Mouse (Mus musculus): ENCODE results near the gene Ackr4.

The Ackr4 gene

DNA sequence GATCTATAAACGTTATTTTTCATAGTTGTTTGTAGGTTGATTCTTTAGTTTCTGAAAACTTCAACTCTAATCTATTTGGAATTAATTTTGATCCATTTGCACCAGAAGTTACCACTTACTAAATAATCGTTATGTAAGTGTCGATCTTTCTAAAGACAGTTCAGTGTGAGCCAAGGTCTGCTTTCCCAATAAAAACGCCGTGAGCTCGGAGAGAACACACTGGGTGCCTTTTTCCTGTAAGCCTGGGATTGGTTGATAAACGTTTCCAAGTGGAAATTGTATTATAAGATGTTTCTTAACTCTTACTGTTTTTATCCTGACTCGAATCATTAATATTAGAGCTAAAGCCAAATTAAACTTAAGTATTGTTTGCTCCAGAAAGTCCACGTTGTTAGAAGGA lies 19.8 kb downstream of the Ackr4 start:
- DNase-seq (ENCODE audit: extremely low spot score, low spot score), result no peak

DNA sequence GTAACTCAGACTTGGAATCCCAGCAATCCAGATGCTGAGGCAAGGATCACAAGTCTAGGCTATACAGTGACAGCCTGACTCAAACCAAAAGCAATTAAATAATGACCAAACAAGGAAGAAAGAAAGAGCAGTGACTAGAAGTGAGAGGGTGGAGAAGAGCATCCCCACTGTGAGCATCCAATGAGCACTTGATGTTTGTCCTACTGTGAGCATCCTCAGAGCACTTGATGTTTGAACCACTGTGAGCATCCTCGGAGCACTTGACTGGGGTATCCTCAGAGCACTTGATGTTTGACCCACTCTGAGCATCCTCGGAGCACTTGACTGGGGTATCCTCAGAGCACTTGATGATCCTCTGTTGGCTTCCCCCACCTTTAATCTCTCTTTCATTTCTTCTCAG lies 21.7 kb downstream of the Ackr4 start:
- DNase-seq (ENCODE audit: extremely low spot score, low spot score), result no peak

DNA sequence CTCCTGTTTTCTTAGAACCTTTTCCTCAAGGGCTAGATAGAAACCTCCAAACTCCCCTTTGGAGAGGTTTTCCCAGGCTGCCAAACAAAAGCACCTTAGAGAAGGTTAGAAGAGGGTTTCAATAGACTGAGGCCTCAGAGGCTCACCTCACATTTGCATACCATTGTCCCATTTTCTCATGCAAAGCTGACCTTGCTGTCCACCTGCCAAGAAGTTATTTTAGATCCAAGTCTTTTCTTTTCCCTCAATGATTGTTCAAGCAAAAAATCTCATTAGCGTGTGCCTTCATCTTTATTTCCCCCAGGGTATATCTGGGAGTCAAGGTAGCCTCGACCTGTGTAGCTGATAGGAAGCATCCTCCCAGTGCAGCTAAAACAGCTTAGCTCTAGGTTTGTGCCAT lies 23.8 kb downstream of the Ackr4 start:
- DNase-seq (ENCODE audit: extremely low spot score, low spot score), result no peak

DNA sequence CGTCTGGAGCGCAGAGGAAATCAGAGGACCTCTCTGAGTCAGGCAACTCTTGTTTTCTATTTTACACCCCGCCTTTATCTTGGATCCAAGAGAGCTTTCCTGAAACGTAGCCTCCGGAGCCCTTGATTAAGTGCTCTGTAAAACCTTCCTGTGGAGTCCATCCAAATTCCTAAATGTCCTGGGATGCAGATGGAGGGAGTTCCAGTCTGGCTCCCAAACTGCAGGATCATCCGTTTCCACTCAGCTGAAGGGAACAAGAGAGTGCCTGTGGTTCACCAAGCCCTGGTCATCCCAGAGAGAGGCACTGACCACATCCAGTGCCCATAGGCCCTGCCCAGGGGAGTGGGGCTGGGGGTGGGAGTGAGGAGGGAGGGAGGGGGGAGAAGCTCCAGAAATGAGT lies 24.4 kb downstream of the Ackr4 start:
- DNase-seq (ENCODE audit: extremely low spot score, low spot score), result no peak

DNA sequence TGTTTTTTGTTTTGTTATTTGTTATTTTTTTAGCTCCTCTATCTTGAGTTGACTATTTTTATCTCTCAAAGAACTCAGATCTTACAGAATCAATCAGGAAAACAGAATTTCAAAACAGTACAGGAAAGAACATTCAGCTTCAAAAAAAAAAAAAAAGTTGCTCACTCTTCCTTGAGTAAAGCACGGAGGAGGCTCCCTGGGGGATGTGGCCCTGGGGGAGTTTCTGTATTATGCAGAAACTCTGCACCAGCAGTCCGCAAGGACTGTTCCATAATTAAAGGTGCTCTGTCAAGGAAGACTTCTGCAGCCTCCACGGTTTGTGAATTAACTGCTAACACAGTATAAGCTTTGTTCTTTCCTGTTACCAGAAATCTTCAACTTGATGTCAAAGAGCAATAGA lies 25.3 kb downstream of the Ackr4 start:
- DNase-seq (ENCODE audit: extremely low spot score, low spot score), result no peak

DNA sequence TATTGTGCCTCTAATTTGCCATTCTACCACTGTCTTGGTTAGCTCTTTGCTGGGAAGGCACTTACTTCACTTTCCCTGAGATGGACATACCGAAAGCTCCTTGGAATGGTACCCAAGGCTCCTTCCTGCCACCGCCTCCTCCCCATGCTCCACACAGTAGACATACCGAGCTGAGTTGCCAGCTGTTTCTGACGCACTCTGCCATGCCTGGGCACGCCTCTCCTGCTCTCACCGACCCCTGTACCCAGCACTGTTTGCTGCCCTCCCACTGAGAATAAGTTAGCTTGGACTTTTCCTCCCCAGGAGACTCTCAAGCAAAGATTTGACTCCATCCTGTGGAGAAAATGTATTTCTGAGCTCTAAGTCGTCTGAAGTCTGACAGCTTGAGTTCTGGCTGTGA lies 25.9 kb downstream of the Ackr4 start:
- DNase-seq (ENCODE audit: extremely low spot score, low spot score), result no peak

DNA sequence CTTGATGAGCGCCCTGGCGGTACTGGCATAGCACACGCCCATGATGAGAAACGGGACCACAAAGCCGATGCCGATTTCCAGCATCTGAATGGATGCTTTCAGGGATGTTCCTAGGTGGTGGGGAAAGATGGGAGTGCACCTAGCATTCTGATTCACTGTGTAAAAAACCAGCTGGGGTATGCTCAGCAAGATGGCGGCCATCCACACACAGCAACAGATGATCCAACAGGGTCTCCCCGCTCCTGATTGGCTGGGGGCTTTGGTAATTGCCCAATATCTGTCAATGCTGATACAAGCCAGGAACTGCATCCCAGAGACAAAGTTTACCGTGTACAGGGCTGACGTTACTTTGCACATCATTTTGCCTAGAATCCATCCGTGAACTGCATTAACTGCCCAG lies 27.7 kb downstream of the Ackr4 start:
- DNase-seq (ENCODE audit: extremely low spot score, low spot score), result no peak

DNA sequence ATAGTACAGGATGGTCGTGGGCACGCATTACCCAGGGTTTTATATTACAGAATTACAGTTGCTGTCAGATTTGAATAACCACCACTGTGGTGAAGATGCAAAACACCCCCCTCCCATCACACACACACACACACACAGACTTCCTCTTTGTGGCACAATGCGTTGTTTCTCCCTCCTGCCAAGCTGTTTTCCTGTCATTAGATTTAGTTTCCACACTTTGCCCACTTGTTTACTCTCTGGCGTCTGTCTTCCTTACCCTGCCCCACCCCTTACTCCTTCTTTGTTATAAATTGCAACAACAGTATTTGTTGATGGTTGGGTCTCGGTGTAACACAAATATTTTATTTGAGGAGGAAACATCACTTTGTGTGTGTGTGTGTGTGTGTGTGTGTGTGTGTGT lies 28.5 kb downstream of the Ackr4 start:
- DNase-seq (ENCODE audit: extremely low spot score, low spot score), result no peak

DNA sequence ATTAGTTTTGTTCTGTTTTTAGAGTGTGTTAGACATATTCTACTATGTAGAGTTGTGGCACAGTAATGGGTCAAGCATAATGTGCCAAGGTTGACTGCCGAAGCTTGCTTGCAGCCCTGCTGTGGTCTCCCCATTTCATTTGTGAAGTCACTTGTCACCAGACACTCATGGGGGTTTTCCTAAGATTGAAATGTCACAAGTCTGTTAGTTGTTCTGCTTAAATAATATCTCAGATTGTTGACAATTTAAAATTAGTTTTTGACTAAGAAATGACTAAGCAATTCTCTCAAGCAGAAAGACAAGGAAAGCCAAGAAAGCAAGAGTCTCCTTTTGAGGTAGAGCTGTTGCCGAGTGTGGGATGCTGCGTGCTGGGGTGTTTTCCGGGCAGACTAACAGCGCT lies 33.8 kb downstream of the Ackr4 start:
- DNase-seq (ENCODE audit: extremely low spot score, low spot score), result no peak

DNA sequence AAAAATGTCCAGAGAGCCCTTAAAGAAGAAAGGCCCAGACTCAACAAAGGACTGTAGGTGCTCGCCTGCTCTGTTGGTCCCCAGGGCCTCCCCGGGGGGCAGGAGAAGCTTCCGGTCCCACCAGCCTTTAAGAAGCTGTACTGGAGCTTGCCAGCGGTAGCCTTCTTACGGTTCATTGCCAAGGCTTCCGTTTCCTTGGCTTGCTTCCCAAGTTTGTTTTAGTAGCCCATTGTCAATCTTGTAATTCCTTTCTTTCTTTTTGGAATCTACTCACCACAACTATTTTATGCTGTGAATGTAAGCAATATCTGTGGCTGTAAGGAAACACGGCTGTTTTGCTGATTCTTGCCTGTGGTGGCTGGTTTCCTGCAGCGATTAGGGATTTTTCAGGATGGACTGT lies 38.2 kb downstream of the Ackr4 start:
- no peak for DNase-seq (ENCODE audit: extremely low spot score, low spot score)

DNA sequence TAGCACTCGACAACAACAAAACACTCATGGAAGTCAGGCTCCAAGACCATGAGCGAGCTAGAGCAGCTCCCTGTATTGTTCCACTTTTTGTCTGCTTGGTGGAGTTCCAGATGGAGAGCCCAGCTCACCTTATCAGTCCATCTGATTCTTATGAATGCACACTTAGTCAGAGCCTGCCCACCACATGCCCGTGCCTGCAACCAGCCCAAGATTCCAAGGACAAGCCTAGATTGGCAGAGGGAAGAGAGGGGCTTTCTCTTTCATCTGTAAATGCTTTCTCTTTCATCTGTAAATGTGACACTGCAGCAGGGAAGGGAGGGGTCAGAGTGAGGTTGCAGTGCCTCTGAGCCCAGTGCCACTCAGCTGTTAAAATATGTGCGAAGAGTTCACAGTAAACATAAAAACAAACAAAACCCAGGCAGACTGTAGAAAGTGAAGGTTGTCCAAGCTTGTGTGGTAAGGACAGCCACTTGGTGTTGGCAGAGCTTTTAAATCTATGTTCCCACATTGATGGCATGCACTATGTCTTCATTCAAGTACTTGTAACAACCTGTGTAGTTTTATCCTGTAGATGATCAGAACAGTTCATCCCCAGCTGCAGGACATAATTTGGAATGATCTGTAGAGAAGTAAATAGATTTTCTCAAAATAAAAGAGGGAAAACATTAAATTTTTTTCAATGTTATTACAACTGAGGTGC lies 40.9 kb downstream of the Ackr4 start:
- DNase-seq (ENCODE audit: extremely low spot score, low spot score), result no peak

DNA sequence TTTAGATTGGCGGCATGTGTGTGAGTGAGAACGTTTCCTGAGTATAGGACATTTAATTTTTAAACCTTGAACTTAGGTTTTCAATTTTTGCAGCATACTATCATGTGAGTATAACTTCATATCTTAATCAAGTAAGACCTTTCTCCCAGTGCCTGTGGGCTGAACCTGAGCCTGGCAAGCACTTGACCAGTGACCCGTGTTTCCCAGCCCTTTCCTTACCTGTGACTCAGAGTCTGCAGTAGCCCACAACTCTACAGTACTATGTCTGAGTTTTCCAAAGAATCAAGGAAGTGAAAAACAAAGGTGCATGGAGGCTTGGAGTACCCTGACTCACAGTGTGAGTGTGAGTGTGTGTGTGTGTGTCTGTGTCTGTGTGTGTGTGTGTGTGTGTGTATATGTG lies 46.7 kb downstream of the Ackr4 start:
- DNase-seq (ENCODE audit: extremely low spot score, low spot score), result no peak

DNA sequence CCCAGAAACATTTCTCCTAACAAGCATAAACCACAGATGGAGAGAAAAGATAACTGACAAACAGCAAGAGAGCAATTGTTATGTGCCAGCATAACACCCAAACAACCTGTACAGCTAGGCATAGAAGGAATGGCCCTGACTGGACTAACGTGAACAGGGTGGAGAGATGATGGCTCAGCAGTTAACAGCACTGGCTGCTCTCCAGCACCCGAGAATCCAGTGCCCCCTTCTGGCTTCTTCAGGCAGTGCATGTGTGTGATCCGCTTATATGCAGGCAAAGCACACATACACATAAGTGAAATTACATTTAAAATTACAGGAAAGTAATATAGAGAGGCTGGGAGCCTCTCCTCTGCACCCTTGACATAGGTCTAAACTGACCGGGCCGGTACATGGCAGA lies 47.4 kb downstream of the Ackr4 start:
- peak; percentile 64 for DNase-seq (ENCODE audit: extremely low spot score, low spot score)

DNA sequence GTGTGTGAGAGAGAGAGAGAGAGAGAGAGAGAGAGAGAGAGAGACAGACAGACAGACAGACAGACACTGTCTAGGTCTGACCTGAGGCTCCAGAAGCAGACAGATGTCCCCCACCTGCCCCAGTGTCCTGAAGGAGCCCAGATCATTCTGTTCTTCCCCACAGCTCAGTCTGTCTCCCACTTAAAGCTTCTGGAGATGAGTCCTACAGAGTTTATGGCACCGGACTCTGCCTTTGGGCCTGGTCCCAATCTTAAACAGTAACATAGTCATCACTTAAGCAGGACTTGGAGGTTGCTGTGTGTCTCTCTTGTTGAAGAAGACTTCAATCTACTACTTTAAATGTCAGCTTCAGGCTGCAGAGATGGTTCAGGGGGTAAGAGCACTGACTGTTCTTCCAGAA lies 48.0 kb downstream of the Ackr4 start:
- no peak for DNase-seq (ENCODE audit: extremely low spot score, low spot score)

DNA sequence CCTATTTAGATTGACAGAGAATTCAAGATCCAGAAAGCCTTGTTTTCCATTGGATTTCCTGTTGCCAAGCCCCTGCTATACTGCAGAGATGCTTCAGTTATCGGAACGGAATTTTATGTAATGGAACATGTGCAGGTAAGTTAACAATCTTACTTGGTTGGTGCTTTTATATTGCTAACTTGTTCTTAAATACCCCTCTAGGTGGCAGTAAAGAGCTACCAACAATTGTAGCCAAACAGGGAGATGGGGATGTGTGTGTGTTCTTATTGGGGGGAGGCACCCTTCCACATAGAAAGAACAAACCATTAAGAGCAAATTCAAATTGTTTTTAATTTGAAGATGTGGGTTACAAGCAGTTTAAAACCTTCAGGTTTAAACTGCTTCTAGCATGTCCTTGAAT lies 50.9 kb downstream of the Ackr4 start:
- no peak for DNase-seq (ENCODE audit: extremely low spot score, low spot score)

DNA sequence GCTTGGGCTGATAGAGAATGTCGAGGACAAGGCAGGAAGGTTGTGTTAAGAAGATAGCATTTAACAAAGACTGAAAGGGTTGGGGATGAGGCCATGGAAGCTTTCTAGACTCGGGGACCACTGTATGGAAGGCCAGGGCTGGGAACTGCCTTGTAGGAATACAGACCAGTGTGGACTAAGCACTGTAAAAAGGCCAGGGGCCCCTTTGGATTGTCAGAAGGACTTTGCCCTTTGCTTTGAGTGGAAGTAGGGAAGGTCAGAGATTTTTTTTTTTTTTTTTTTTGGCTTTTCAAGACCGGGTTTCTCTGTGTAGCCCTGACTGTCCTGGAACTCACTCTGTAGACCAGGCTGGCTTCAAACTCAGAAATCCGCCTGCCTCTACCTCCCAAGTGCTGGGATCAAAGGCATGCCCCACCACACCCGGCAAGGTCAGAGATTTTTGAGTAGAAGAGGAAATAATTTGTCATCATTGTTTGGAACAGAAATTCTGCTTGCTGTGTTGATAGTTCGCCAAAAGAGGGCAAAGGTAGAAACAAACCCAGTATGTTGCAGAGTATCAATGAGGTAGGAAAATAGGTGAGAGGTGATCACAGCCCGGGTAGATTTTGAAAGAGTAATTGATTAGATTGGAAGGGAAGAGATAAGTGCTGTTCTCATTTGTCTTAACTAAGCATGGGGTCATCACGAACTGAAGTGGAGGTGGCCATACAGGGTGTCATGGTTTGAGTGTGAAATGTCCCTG lies 55.7 kb downstream of the Ackr4 start:
- no peak for DNase-seq (ENCODE audit: extremely low spot score, low spot score)

DNA sequence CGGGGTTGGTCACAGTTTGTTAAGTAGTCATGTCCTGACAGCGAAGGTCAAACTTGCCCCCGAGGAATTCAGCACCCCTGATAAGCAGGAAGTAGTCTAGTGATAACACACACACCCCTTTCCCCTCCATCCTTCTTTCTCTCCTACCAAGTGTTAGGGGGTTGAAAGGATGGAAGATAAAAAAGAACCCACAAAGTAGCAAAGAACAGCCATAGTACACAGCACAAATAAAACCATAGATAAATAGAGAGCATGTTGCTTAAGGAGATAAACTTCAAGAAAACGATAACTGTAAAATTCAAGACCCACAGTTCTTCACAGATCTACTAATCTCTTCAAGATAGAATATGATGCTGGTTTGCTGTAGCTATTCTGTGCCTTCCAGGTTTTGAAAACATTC lies 56.5 kb downstream of the Ackr4 start:
- DNase-seq (ENCODE audit: extremely low spot score, low spot score), result no peak

DNA sequence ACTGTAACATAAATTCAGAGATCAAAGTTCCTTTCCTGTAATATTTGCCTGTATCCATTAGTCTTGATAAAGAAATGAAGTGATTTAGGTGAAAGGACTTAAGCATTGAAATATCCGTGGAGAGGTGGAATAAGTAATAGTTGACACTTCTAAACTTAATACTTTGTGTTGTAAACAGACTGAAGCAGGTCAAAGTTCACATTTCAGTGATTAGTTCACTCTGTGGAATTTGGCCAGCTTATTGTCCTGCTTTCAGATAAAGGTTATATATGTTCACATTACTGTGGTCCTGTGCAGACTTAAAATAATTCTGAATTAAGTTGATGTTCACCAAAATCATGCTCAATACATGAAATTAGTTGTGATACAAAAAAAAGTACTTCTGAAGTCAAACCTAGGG lies 62.2 kb downstream of the Ackr4 start:
- no peak for DNase-seq (ENCODE audit: extremely low spot score, low spot score)

DNA sequence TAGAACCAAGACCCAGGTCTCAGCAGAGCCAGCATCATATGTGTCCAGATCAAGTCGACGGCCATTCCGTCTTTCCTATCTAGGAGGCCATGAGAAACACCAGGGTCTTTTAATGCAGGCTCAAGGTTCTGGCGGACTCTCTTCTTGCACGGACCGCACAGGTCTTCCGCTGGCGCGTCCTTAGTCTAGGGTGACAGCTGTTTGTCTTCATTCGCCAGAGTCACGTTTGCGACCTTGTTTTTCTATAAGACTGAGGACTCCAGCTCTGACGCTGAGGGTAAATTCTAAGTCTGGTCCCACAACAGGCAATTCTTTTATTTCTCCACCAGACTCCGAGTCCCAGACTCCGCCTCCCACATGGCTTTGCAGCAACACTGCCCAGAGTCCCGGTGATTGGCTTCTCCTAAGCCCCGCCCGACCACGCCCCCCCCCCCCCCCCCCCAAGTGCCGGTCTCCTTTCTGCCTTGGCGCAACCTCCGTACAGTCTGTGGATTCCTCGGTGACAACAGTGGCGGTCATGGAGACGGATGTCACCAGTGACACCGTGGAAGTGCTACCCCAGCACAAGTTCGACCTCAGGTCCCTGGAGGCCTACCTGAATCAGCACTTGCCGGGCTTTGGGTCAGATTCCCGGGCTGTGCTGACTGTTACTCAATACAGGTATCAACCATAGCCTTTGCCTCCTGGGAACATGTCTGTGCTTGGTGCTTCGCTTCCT lies 63.3 kb downstream of the Ackr4 start, which contains the start of gene Acad11:
Gene Acad11 (plus strand): TSS at position 134 of the 718 bp plus-strand sequence.
- DNase-seq (ENCODE audit: extremely low spot score, low spot score), result peak; percentile 88

DNA sequence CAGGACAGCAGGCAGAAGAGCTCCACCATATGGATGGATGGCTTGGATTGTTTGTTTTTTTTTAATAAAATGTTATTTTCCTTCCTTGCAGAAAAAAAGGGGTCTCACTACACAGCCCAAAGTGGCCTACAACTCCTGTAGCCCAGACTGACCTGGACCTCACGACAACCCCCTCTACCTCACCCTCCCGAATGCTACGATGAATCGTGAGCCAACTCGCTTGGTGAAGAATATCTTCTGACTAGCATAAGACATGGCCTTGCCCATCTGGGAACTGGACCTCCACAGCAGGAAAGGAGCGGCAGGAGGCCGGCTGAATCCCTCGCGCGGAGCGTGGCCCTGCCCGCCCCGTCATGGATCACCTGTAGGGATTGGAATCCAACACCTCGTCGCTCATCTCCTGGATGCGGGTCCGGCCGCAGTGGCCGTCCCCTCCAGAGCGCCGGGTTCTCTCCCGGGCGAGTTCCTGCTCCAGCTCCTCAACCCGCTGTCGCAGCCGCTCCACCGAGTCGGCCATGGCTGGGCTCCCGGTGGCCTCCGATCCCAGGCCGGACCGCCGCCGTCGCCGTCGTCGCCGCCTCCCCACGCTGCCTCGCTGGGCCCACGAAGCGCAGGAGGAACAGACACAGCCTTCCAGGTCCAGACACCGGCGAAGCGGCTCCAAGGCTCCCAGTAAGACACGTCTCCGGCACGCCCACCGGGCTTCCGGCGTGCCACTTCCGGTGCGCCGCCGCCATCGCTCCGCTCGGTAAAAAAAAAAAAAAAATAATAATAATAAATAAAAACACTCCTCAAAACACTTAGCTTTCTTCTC lies 64.1 kb downstream of the Ackr4 start, which contains the start of gene Uba5:
Gene Uba5 (minus strand): TSS at position 705 of the 814 bp plus-strand sequence.
- DNase-seq (ENCODE audit: extremely low spot score, low spot score), result peak; percentile 76

DNA sequence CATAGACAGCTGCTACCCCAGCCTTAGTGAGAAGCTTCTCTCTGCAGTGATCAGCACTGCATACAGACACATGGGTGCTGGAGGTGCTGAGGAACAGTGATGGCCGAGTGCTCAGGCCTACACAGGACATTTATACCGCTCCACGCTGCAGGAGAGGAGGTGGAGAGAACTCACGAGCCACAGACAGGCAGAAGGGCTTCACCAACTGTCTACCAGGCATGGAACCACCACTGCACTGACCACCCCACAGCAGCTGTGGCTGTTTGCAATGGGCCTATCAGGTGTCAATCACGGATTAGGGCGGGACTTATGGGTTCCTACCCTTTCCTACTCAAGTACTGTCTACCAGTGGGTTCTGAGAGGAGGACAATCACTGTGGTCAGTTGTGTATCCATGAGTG lies 75.7 kb downstream of the Ackr4 start:
- no peak for DNase-seq (ENCODE audit: extremely low spot score, low spot score)

DNA sequence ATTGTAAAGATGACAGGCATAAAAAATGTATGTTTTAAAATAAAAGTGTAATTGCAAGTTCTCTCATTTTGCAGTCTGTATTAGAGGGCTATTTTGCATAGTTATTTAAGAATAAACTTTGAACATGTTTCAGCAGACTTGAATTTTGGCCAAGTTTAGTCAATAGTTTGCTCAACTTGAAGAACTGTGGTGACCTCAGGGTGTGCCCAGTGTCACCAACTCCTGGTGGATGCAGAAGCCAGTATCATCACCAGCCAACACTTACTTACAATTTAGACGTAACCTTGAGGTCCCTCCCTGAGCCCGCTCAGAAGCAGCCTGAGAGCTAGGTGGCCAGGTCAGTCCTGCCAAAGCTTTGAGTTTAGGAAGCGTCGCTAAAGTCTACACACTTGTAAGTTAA lies 83.1 kb downstream of the Ackr4 start:
- DNase-seq (ENCODE audit: extremely low spot score, low spot score), result no peak

Measured in neural tube, embryonic 10.5 days (tissue).